Mouse (Mus musculus) bone marrow macrophage, adult 2 months (primary cell): ENCODE measurements around the gene Tnfrsf18.

Experiments used
- CTCF ChIP-seq: IDR thresholded peaks from 2 replicates; pipeline ENCODE4 v1.5.1; 2012; ENCODE audit warnings: low read depth, mild to moderate bottlenecking, low read length, moderate library complexity
- POLR2A ChIP-seq: IDR thresholded peaks from 2 replicates; pipeline ENCODE4 v1.6.1; 2012; ENCODE audit warnings: mild to moderate bottlenecking, low read depth, low read length, borderline replicate concordance

- TF ChIP-seq CTCF (no peak), POLR2A (no peak)
These were observed 18.8 kb downstream of the Tnfrsf18 start for GRCm38 (mm10) chr4:156044754-156045153.
